Comparison of ENCODE assay signal across 17 mouse cellular contexts in the genomic region with DNA sequence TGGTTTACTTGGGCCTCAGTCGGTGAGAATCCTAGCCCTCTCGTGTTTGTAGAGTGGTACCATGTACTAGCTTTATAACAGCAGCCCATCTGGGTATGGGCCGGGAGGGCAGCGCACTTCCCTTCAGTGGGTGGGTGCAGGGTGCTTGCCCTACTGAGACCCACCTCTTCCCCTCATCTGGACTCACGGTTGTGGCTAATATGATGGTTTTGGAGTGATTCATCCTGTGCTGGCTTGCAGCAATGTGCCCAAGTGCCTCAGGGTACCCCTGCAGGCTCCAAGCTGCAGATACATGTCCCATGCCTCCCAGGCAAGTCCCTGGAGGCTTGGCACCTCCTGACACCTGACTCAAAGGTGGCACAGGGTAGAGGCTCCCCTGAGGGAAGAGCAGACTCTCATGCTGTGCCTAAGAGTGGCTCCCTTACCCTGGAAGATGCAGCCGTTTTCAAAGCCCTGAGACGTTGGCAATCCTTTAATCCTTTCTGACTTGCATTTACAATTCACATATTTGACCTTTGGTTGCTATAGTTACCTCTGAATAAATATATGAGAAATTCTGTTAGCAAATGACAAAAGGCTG. TPM values are rescaled to one million over a fixed set of nuclear protein-coding genes. Genes with fewer than 3 reads are reported as not detected.
DNase-seq lines count a peak whose midpoint lies in the region; ATAC-seq and TF ChIP-seq lines count a peak whose summit lies in the region.
"Had no signal": no experiment of that assay in that cellular context is flagged by ENCODE, and none has a peak within 500 bp of the region (broad histone marks: within the 10 kb centered on the region; RNA-seq: fewer than 3 reads in every experiment).

No protein-coding gene starts in this region.

- H3K4me2 ChIP-seq in forebrain, embryonic 15.5 days (replicated peaks), result no peak overlapping the region
- no peak overlapping the region for H3K4me2 ChIP-seq in hindbrain, postnatal 0 days (ENCODE audit: low read depth, low read length)
- H3K4me2 ChIP-seq in midbrain, postnatal 0 days (ENCODE audit: low read depth, low read length, poor library complexity, severe bottlenecking), result no peak overlapping the region
- H3K4me2 ChIP-seq: limb, embryonic 13.5 days; neural tube, embryonic 15.5 days had no signal

- WGBS in forebrain, embryonic 15.5 days, result 61% methylated on average over 7 of the region's 7 CpGs
- 61% methylated on average over 7 of the region's 7 CpGs for WGBS in hindbrain, postnatal 0 days
- WGBS in midbrain, postnatal 0 days, result 42% methylated on average over 7 of the region's 7 CpGs

- no peak overlapping the region for H3K4me3 ChIP-seq in gastrocnemius, adult 2 months
- no peak overlapping the region for H3K4me3 ChIP-seq in forebrain, embryonic 15.5 days
- H3K4me3 ChIP-seq in hindbrain, postnatal 0 days (ENCODE audit: low read length), result no peak overlapping the region
- no peak overlapping the region for H3K4me3 ChIP-seq in midbrain, postnatal 0 days (ENCODE audit: low read depth, low read length)
- H3K4me3 ChIP-seq: heart, adult 2 months; limb, embryonic 13.5 days; neural tube, embryonic 15.5 days had no signal

- no peaks in the 10 kb centered on the region for H3K4me1 ChIP-seq in forebrain, embryonic 15.5 days
- H3K4me1 ChIP-seq in hindbrain, postnatal 0 days (ENCODE audit: insufficient read depth, low read length), result peaks cover 6% of the 10 kb centered on the region; the same call in 1 of the 2 replicates
- H3K4me1 ChIP-seq in midbrain, postnatal 0 days (ENCODE audit: insufficient read depth, low read length), result peaks cover 8% of the 10 kb centered on the region; the same call in 1 of the 2 replicates
- H3K4me1 ChIP-seq: limb, embryonic 13.5 days had no signal

- H3K9ac ChIP-seq in forebrain, embryonic 15.5 days (replicated peaks), result no peak overlapping the region
- H3K9ac ChIP-seq in hindbrain, postnatal 0 days (replicated peaks; ENCODE audit: low read length), result no peak overlapping the region
- no peak overlapping the region for H3K9ac ChIP-seq in midbrain, postnatal 0 days (replicated peaks; ENCODE audit: low read length, poor library complexity, severe bottlenecking)
- H3K9ac ChIP-seq: limb, embryonic 13.5 days; liver, postnatal 0 days; neural tube, embryonic 15.5 days had no signal

- TF ChIP-seq CTCF in gastrocnemius, adult 2 months (IDR thresholded peaks at IDR 0.05), result no peak
- TF ChIP-seq CTCF in hindbrain, postnatal 0 days (IDR thresholded peaks at IDR 0.05; ENCODE audit: low read depth), result peak; percentile 2; the same call in 1 of the 2 replicates
- TF ChIP-seq CTCF in midbrain, postnatal 0 days (IDR thresholded peaks at IDR 0.05), result no peak

- H3K27me3 ChIP-seq in forebrain, embryonic 15.5 days, result no peaks in the 10 kb centered on the region
- H3K27me3 ChIP-seq in hindbrain, postnatal 0 days (ENCODE audit: insufficient read depth, low read length), result no peaks in the 10 kb centered on the region
- no peaks in the 10 kb centered on the region for H3K27me3 ChIP-seq in midbrain, postnatal 0 days (ENCODE audit: insufficient read depth, low read length)
- H3K27me3 ChIP-seq: neural tube, embryonic 15.5 days had no signal

- intact Hi-C loops in gastrocnemius, adult 2 months (cut with DNase I), result no loop called here
- intact Hi-C loops in left cerebral cortex, postnatal 10 days (cut with DNase I), result no loop called here
- intact Hi-C loops in gastrocnemius, postnatal 14 days (cut with DNase I; ENCODE audit: low total_unique reads), result no loop called here

- peak; percentile 49; the same call in 1 of the 2 replicates for ATAC-seq in forebrain, embryonic 15.5 days (replicated peaks)
- peak; percentile 14; the same call in 1 of the 2 replicates for ATAC-seq in hindbrain, postnatal 0 days
- ATAC-seq in midbrain, postnatal 0 days (ENCODE audit: low FRiP score), result peak; percentile 47; the same call in 1 of the 2 replicates
- ATAC-seq: inflammation-experienced regulatory T-cells, adult 6 months had no signal

- no peaks in the 10 kb centered on the region for H3K36me3 ChIP-seq in forebrain, embryonic 15.5 days
- no peaks in the 10 kb centered on the region for H3K36me3 ChIP-seq in hindbrain, postnatal 0 days (ENCODE audit: insufficient read depth, low read length)
- no peaks in the 10 kb centered on the region for H3K36me3 ChIP-seq in midbrain, postnatal 0 days (ENCODE audit: insufficient read depth, low read length)
- H3K36me3 ChIP-seq: limb, embryonic 13.5 days; neural tube, embryonic 15.5 days had no signal

- H3K27ac ChIP-seq in gastrocnemius, adult 2 months, result no peak overlapping the region
- H3K27ac ChIP-seq in forebrain, embryonic 15.5 days (replicated peaks), result no peak overlapping the region
- H3K27ac ChIP-seq in hindbrain, postnatal 0 days, result no peak overlapping the region
- no peak overlapping the region for H3K27ac ChIP-seq in midbrain, postnatal 0 days (ENCODE audit: low read depth, low read length)
- H3K27ac ChIP-seq: heart, adult 2 months; limb, embryonic 13.5 days; macrophage; neural tube, embryonic 15.5 days had no signal

- no peaks in the 10 kb centered on the region for H3K9me3 ChIP-seq in forebrain, embryonic 15.5 days
- H3K9me3 ChIP-seq in hindbrain, postnatal 0 days (ENCODE audit: low read length), result no peaks in the 10 kb centered on the region
- no peaks in the 10 kb centered on the region for H3K9me3 ChIP-seq in midbrain, postnatal 0 days (ENCODE audit: low read length)
- H3K9me3 ChIP-seq: limb, embryonic 13.5 days; neural tube, embryonic 15.5 days had no signal

- peak; percentile 0 for DNase-seq in gastrocnemius, postnatal 25 days
- DNase-seq in gastrocnemius, adult 2 months, result no peak
- no peak for DNase-seq in hindbrain, postnatal 0 days (ENCODE audit: low spot score)
- DNase-seq in midbrain, postnatal 0 days (ENCODE audit: low spot score), result no peak
- DNase-seq in left cerebral cortex, postnatal 10 days (ENCODE audit: extremely low spot score in 1 of 2, low spot score in 2 of 2), result no peak
- no peak for DNase-seq in gastrocnemius, postnatal 14 days
- DNase-seq in left cerebral cortex, adult 9 months (ENCODE audit: low spot score in 2 of 2), result no peak
- DNase-seq: adrenal gland, postnatal 10 days; B cell, adult 2 months; cerebellum, adult 2 months; heart, adult 2 months had no signal

RNA-seq across cellular contexts. Expression of a gene that starts 11.2 kb away (rescaled TPM):
- total RNA-seq in gastrocnemius, postnatal 25 days (2021), result 10 to 100 TPM; 62.1 to 62.3 TPM
- 10 to 100 TPM; 52.3 to 68.4 TPM for total RNA-seq in gastrocnemius, adult 2 months (2021)
- 10.5 and 12.4 TPM in 2 replicates for polyA plus RNA-seq in forebrain, embryonic 15.5 days (2015; fragmentation: Nextera tagmentation; extraction: Ambion mirVana)
- 13.3 and 17.4 TPM in 2 replicates for total RNA-seq in hindbrain, postnatal 0 days (2014; rRNA removed)
- polyA plus RNA-seq in hindbrain, postnatal 0 days (2015; fragmentation: Nextera tagmentation; extraction: Ambion mirVana), result 26.7 and 29.9 TPM in 2 replicates
- 8.7 and 13.3 TPM in 2 replicates for total RNA-seq in midbrain, postnatal 0 days (2014; rRNA removed)
- 21.1 and 21.6 TPM in 2 replicates for polyA plus RNA-seq in midbrain, postnatal 0 days (2015; fragmentation: Nextera tagmentation; extraction: Ambion mirVana)
- 10 to 100 TPM; 19.4 to 20.9 TPM for total RNA-seq in left cerebral cortex, postnatal 10 days (2021)
- 10 to 100 TPM; 68.1 to 80.2 TPM for total RNA-seq in gastrocnemius, postnatal 14 days (2021)
